Comparison of ENCODE assay signal across 10 mouse cellular contexts in genomic region chr13:23426922-23427321, GRCm38 (mm10). TPM values are rescaled to one million over a fixed set of nuclear protein-coding genes. Genes with fewer than 3 reads are reported as not detected.
DNase-seq lines count a peak whose midpoint lies in the region; ATAC-seq lines count a peak whose summit lies in the region.
"Had no signal": no experiment of that assay in that cellular context is flagged by ENCODE, and none has a peak within 500 bp of the region (broad histone marks: within the 10 kb centered on the region; RNA-seq: fewer than 3 reads in every experiment).

No protein-coding gene starts in this region.

- WGBS in midbrain, embryonic 11.5 days, result 10% methylated on average over 14 of the region's 14 CpGs
- WGBS in midbrain, embryonic 13.5 days, result 13% methylated on average over 14 of the region's 14 CpGs

- no peaks in the 10 kb centered on the region for H3K27me3 ChIP-seq in midbrain, embryonic 11.5 days (ENCODE audit: control insufficient read depth, insufficient read depth, low read length)
- H3K27me3 ChIP-seq in midbrain, embryonic 13.5 days, result no peaks in the 10 kb centered on the region
- H3K27me3 ChIP-seq: limb, embryonic 12.5 days had no signal

- no peak overlapping the region for H3K4me2 ChIP-seq in midbrain, embryonic 11.5 days
- H3K4me2 ChIP-seq in midbrain, embryonic 13.5 days (replicated peaks), result no peak overlapping the region
- H3K4me2 ChIP-seq: limb, embryonic 12.5 days had no signal

- no peak overlapping the region for H3K9ac ChIP-seq in midbrain, embryonic 11.5 days (ENCODE audit: low read length)
- H3K9ac ChIP-seq in midbrain, embryonic 13.5 days (replicated peaks), result no peak overlapping the region
- H3K9ac ChIP-seq: limb, embryonic 12.5 days had no signal

- no peak overlapping the region for H3K4me3 ChIP-seq in midbrain, embryonic 11.5 days (ENCODE audit: low read depth, low read length)
- no peak overlapping the region for H3K4me3 ChIP-seq in midbrain, embryonic 13.5 days (replicated peaks)
- H3K4me3 ChIP-seq: limb, embryonic 12.5 days had no signal

- no peak for ATAC-seq in midbrain, embryonic 11.5 days (ENCODE audit: low FRiP score)
- ATAC-seq in midbrain, embryonic 13.5 days, result no peak

- H3K9me3 ChIP-seq in midbrain, embryonic 11.5 days (ENCODE audit: control insufficient read depth, low read length), result no peaks in the 10 kb centered on the region
- no peaks in the 10 kb centered on the region for H3K9me3 ChIP-seq in midbrain, embryonic 13.5 days
- H3K9me3 ChIP-seq: limb, embryonic 12.5 days had no signal

- H3K4me1 ChIP-seq in midbrain, embryonic 11.5 days (ENCODE audit: control insufficient read depth, insufficient read depth, low read length), result peaks cover 11% of the 10 kb centered on the region
- peaks cover 39% of the 10 kb centered on the region for H3K4me1 ChIP-seq in midbrain, embryonic 13.5 days (replicated peaks)

- no peaks in the 10 kb centered on the region for H3K36me3 ChIP-seq in midbrain, embryonic 11.5 days (ENCODE audit: control insufficient read depth, insufficient read depth, low read length)
- H3K36me3 ChIP-seq in midbrain, embryonic 13.5 days, result peaks cover 4% of the 10 kb centered on the region

- H3K27ac ChIP-seq in midbrain, embryonic 11.5 days (ENCODE audit: low read depth, low read length), result no peak overlapping the region
- no peak overlapping the region for H3K27ac ChIP-seq in midbrain, embryonic 13.5 days
- H3K27ac ChIP-seq: limb, embryonic 12.5 days had no signal

- DNase-seq in adrenal gland, adult 2 months, result peak; percentile 47
- DNase-seq in adrenal gland, postnatal 4 days (ENCODE audit: low spot score in 2 of 2), result no peak
- peak; percentile 90 for DNase-seq in midbrain, embryonic 11.5 days (ENCODE audit: low spot score, missing footprints)
- DNase-seq in embryo, embryonic 10.5 days (ENCODE audit: low spot score), result peak; percentile 78
- DNase-seq in mesoderm, embryonic 11.5 days (ENCODE audit: low read depth, low spot score), result peak; percentile 74
- no peak for DNase-seq in adipocyte (ENCODE audit: low spot score)
- no peak for DNase-seq in ovary, postnatal 36 days (ENCODE audit: low spot score)

RNA-seq across cellular contexts. Expression of gene Abt1, which starts 3.3 kb away (rescaled TPM):
- 1 to 10 TPM; 7.0 to 8.5 TPM for total RNA-seq in adrenal gland, adult 2 months (2021)
- 1.1 TPM in 2 replicates for polyA plus RNA-seq in adrenal gland, adult 2 months (2012; rRNA removed)
- total RNA-seq in adrenal gland, postnatal 4 days (2021), result 1 to 10 TPM; 7.9 to 8.9 TPM
- polyA plus RNA-seq in midbrain, embryonic 11.5 days (2014; fragmentation: Nextera tagmentation; extraction: Ambion mirVana), result 14.0 and 14.9 TPM in 2 replicates
- 10.8 TPM in 2 replicates for polyA plus RNA-seq in midbrain, embryonic 13.5 days (2015; fragmentation: Nextera tagmentation; extraction: Ambion mirVana)

RNA-seq across cellular contexts. Expression of gene Btn1a1, which starts 38.8 kb away (rescaled TPM):
- total RNA-seq in adrenal gland, adult 2 months (2021), result not detected
- not detected in 2 replicates for polyA plus RNA-seq in adrenal gland, adult 2 months (2012; rRNA removed)
- total RNA-seq in adrenal gland, postnatal 4 days (2021), result under 1 TPM; 0.20 to 0.87 TPM
- polyA plus RNA-seq in midbrain, embryonic 11.5 days (2014; fragmentation: Nextera tagmentation; extraction: Ambion mirVana), result not detected in 2 replicates
- 0.04 and 0.13 TPM in 2 replicates for polyA plus RNA-seq in midbrain, embryonic 13.5 days (2015; fragmentation: Nextera tagmentation; extraction: Ambion mirVana)
- total RNA-seq: neutrophil, adult 5-6 weeks had no signal

RNA-seq across cellular contexts. Expression of gene Zfp322a, which starts 57.9 kb away (rescaled TPM):
- 10 to 100 TPM; 16.3 to 20.7 TPM for total RNA-seq in adrenal gland, adult 2 months (2021)
- 0.40 and 0.53 TPM in 2 replicates for polyA plus RNA-seq in adrenal gland, adult 2 months (2012; rRNA removed)
- 10 to 100 TPM; 22.9 to 23.5 TPM for total RNA-seq in adrenal gland, postnatal 4 days (2021)
- polyA plus RNA-seq in midbrain, embryonic 11.5 days (2014; fragmentation: Nextera tagmentation; extraction: Ambion mirVana), result 69.4 and 77.9 TPM in 2 replicates
- polyA plus RNA-seq in midbrain, embryonic 13.5 days (2015; fragmentation: Nextera tagmentation; extraction: Ambion mirVana), result 56.3 and 58.9 TPM in 2 replicates

Comparison
In these comparisons a context has a peak if more than half of its experiments do, and no peak if none do; other contexts are left out.
1. DNase-seq: peak in adrenal gland, adult 2 months (single experiment), midbrain, embryonic 11.5 days (single experiment), embryo, embryonic 10.5 days (single experiment) and mesoderm, embryonic 11.5 days (single experiment); none in adrenal gland, postnatal 4 days (0 of 2), adipocyte (single experiment) and ovary, postnatal 36 days (single experiment).
2. RNA of gene Zfp322a, which starts 57.9 kb away (polyA plus RNA-seq): 69.4 to 77.9 TPM in midbrain, embryonic 11.5 days and 56.3 to 58.9 TPM in midbrain, embryonic 13.5 days; 0.40 to 0.53 TPM in adrenal gland, adult 2 months; every median in the first group is over 10 times any median in the second.